Mouse (Mus musculus) gastrocnemius, adult 8-10 months (tissue): Measurements from ENCODE around the gene S1pr4. TPM values are rescaled to one million over a fixed set of nuclear protein-coding genes. Genes with fewer than 3 reads are reported as not detected.

ENCODE experiments used
- DNase-seq, 2 experiments: peaks; one replicate each; pipeline ENCODE4 v3.0.0; 2022; ENCODE audit warnings: low spot score in 2 of 2
- total RNA-seq, 4 experiments: library from RNA; stranded (reverse); gene quantifications; 2 replicates each; pipeline ENCODE4 v1.2.4; 2022

S1pr4 gene
- total RNA-seq = 1 to 10 TPM in 1 of 4 experiments, under 1 TPM in 3; 0.27 to 1.0 (median 0.59) TPM

GRCm38 (mm10) chr10:81500032-81500431 lies at the start of gene S1pr4:
Gene S1pr4, minus strand, starts transcription at chr10:81500132.
- no peak for DNase-seq

DNA sequence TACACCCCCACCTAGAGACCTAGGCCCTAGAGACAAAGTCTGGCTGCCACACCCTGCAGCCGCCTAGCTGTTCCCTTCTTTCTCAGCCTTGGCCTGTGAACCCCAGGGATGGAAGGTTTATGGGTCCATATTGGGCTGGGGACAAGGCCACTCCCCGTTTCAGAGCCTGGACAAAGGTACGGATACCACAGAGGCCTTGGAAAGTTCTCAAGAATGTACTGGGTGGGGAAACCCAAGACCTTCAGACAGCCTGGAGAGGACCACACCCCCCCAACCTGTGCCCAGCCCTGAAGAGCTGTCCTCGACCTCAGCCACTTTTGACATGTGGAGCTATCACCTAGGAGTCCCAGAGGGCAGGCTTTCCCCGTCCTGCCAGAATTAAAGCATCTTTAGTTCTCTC lies 49.0 kb upstream of the S1pr4 start:
- DNase-seq = no peak

- DNase-seq = no peak
Observed at GRCm38 (mm10) chr10:81546788-81547571, 47.0 kb upstream of the S1pr4 start.

- DNase-seq = no peak
Observed at GRCm38 (mm10) chr10:81546332-81546731, 46.4 kb upstream of the S1pr4 start.

DNA sequence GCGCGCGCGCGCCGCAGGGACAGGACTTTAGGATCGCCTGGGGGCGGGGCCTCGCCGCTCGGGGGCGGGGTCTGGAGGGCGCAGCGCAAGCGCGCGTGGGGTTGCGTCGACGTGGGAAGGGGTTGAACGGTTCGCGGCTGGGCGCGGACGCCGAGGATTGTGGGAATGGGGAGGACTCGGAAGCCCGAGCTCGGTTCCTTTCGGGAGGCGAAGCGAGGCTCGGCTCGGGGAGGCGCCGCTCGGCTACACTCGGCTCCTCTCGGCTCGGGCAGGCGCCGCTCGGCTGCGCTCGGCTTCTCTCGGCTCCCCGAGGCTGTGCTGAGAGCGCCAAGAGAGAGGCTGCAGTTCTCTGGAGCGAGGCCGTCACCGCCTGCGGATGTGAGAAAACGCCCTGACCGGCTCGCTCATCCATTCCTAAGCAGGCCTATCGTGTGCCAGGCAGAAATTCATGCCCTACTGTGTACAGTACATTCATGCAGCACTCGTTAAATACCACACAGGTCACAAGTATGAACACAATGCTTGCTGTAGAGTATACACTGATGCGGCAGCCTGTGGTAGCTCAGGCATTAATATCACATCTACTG lies 45.3 kb upstream of the S1pr4 start, which contains the start of gene Gna11:
TSS of gene Gna11 (minus strand) at position 30 of the 587 bp plus-strand sequence.
- DNase-seq = peak; percentile 99

DNA sequence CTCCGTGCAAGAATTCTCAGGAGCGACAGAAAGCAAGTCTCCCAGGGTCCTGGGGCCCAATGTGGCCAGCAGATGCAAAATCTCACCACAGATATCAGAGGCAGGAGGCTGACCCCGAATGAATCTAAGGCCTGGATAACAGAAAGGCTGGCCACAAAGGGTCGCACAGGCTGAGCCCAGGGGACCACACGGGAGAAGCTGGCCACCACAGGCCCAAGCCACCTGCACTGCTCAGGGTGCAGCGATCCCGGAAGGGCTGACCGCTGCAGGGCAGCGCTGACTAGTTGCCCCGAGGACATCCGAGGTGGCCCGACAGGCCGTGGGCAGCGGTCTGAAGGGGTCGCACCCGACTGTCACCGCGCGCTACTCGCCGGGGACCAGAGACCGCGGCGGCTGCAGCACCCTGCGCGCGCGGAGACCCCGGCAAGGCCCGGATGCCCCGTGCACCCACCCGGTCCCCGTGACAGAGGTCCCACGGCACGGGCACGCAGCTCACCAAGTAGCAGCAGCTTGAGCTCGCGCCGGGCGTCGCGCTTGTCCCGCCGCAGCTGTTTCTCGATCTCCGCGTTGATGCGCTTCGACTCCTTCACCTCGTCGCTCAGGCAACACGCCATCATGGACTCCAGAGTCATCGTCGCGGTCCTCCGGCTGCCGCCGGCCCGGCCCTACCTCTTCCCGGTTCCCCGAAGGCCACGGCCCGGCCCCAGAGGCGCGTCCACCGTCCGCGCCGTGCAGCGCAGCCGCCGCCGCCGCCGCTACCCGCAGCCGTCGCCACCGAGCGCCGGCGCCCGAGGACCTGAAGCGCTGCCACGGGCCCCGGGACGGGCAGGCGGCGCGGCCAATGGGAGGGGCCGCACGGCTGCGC lies 44.6 kb upstream of the S1pr4 start:
- no peak for DNase-seq

DNA sequence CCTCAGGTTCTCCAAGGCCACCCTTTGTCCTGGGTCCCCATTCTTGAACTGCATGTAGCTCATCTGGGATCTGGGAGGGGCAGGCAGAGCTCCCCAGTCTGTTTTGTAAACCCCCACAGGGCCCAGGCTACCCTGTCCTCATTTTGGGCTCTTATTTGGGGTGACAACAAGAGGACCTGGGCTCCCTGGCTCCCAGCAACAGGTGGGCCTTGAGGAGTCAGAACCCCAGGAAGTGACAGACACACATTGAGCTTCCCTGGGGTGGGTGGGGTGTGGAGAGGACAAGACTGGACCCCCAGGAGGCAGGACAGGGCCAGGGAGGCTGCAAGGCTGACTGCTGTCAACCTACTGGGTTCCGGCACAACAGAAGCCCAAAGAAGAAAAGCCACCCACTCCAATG lies 43.7 kb upstream of the S1pr4 start:
- DNase-seq = no peak

GRCm38 (mm10) chr10:81542727-81543460 lies 43.0 kb upstream of the S1pr4 start:
- no peak for DNase-seq

DNA sequence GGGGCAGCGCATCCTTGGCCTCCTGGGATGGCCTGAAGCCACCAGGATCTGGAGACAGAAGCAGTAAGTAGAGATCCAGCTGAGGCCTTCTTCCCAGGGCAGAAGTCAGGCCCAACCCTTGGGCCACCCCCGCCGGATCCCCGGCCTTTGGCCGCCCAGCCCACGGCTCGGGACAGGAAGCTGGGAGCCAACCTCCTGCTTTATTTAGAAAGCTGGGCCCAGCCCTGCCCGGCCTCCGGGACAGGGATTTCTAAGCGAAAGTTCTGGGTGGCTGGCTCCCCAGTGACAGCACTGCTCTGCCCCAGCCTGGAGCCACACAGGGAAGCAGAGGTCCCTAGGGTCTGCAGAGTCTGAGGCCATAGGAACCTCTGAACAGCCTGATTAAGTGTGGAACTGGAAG lies 41.9 kb upstream of the S1pr4 start:
- peak; percentile 54 to 59 for DNase-seq

DNA sequence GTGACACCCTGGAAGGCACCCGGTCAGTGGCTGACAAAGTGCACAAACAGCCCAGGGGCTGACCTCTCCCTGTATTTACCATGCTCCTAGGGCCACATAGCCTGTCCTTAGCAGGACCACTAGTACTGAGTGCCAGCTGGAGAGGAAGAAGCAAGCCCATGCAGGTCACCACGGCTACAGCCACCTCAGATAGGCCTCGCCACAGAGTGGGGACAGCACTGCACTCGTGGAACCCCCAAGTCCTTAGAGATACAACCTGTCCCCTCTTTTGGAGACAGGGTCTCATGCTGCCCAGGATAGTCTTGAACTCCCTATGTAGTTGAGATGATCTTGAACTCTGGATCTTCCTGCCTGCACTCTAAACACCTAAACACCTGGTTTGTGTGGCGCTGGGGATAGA lies 41.4 kb upstream of the S1pr4 start:
- no peak for DNase-seq

DNA sequence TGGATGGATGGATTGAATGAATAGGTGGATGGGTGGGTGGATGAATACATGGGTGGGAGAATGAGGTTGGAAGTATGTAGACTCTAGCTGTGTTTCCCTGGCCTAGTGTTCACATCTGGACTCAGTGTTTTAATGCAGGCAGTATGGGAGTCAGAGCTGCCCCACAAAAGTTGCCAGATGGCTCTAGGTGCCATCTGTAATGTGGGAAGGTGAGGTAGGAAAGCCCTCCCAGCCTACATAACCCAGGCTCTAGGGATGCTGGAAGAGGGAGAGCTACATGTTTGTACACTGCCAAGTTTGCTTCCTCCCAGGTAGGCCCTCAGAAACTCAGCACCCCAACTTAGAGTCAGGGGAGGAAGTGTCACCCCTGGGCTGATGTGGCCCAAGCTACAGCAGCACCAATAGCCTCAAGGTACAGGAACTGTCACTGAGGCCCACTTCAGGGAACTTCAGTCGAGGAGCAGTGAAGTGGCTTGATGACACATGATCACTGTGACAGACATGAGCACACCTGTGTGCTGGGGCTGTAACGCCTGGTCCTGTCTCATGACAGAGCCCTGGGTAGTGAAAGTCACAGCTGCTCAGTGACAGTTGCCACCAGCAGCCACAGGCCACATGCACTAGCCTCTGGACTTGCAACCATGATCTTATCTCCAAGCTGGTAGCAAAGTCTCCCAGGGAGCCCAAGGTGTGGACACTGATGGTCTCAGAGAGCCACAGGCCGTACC lies 38.6 kb upstream of the S1pr4 start:
- no peak for DNase-seq

DNA sequence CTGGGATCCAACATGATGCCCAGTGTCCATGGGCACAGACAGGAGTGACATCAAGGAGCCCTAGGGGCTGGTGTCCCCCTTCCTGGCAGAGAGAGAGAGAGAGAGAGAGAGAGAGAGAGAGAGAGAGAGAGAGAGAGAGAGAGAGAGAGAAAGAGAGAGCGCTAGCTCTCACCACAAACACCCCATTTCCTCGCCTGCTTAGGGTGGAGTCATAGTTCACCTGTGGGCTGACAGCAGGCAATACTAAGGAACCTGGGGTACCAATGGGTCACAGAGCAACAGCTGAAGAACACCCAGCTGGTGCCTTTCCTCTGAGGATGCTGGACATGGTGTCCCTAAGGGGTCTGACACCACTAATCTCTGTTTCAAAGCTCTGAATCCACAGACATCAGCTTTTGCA lies 37.5 kb upstream of the S1pr4 start:
- DNase-seq = no peak

DNA sequence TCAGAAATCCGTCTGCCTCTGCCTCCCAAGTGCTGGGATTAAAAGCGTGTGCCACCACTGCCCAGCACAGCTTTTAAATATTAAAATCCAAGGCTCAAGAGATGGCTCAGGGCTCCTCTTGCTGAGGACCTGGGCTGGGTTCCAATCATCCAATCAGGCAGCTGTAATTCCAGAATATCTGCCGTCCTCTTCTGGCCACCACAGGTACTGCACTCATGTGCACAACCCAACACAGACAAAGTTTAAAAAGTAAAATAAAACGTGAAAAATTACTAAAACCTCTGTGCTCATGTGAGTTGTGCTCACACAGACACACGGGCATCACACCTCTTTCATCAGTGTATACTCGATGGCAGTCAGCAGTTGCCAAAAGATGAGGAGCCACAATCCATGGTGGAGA lies 36.8 kb upstream of the S1pr4 start:
- DNase-seq = no peak

GRCm38 (mm10) chr10:81534826-81535225 lies 34.9 kb upstream of the S1pr4 start:
- DNase-seq = no peak

DNA sequence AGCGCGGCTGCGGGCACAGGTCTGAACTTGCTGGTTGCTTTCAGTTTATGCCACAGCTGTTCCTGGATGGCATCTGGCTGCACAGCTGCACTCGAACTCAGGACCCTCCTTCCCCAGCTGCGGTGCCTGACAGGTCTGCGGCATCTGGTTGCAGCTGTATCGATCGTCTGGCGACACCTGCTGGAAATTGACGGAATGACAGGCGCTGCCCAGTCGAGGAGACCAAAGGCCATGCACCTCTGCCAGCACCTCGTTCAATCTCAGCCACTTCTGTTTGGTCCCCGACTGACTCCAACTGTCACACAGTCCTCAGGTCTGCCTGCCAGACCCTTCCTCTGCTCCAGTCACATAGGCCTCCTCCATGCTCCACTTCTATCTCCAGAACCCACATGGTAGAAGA lies 26.8 kb upstream of the S1pr4 start:
- peak; percentile 60 to 65 for DNase-seq

DNA sequence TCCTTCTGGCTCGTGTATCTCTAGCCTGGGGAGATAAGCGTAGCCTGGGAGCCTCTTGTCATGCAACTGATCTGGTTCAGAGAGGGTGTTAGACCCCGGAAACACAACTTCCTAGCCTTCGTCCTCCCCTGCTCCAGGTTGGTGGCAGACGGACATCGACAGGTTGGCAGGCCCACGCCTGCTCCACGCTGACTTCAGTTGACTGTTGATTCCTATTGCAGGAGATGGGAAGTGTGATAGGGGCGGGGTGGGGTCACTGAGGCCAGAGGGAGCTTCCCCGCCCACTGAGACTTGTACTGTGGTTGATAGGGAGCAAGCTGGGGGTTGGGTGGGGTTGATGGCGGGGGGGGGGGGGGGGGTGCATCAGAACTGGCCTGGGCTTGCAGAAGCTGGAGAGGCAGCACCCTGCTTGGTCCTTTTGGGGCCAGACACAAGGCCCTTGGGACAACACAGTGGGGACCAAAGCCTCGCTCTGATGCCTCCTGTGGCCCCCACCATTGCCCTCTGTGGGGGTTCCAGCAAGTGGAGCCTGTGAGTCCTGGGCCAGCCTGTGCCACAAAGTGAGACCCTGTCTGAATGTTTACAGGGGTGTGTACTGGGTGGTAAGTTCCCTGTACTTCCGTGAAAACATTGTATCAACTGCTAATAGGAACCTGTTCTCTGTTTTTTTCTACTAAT lies 25.2 kb upstream of the S1pr4 start:
- no peak for DNase-seq

DNA sequence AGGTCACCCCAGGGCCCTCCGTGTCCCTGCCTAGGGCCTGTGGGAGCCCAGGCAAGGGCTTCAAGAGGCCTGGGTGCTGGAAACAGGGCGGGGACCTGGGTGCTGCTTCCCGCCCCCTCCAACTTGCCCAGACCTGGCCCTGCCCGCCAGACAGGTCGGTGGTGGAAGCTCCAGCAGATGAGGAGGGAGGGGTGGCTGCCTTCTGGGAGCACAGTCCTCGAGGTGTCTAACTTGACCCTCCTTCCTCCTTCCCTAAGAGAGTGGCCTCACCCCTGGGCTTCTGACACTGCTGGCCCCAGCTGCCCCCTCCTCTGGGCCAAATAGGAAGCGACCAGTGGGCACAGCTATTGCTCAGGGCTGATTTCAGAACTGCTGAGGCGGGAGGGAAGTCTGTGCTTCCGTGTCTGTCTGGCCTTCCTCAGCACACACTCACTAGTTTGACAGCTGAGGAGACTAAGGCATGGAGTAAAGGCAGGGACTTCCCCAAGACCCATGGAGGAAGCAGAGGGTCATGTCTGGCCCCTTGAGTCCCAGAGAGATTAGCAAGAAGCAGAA lies 24.2 kb upstream of the S1pr4 start, which contains the start of gene Gna15:
TSS of gene Gna15 (minus strand) at position 175 of the 555 bp plus-strand sequence.
- DNase-seq = no peak

GRCm38 (mm10) chr10:81523570-81523969 lies 23.6 kb upstream of the S1pr4 start:
- DNase-seq = no peak

DNA sequence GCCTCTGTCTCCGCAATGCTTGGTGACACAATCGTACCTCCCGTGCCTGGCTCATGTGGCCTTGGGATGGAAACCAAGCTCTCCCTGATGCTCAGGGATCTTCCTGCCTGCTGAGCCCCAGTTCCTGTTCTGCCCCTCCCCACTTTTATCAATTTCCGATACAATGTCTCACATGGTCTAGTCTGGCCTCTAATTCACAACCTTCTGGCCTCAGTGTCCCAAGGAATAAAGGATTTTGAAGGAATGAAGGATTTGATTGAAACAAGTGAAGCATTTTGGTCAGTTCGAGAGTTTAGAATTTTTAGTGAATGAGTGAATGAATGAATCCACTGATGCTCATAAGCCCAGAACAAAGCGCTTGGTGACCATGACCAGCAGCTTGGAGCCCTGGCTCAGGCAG lies 23.2 kb upstream of the S1pr4 start:
- no peak for DNase-seq

- no peak for DNase-seq
Observed at GRCm38 (mm10) chr10:81519978-81520365, 20.0 kb upstream of the S1pr4 start.
